18 mouse cellular contexts compared by ENCODE assay signal in the genomic region with DNA sequence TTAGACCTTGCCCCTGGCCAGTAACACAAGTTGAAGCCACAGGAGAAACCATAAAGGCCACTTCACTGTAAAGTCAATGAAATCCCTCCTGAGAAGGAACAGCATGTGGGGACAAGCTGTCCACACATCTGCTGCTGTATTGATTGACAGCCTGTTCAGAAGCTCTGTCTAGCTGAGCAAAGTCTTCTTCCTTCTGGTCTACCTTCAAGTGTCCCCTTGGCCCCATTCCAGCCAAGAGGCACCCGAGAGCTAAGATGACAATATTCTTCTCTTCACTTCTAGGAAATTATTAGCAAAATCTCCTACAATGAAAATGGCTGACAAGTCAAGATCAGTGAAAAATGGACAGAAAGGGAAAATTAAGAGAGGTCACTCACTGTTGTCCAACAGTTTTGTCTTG.
A peak's percentile ranks its signal among the peaks of the same experiment; 100 is the strongest.
DNase-seq lines count a peak whose midpoint lies in the region; ATAC-seq lines count a peak whose summit lies in the region.
"Had no signal": no experiment of that assay in that cellular context is flagged by ENCODE, and none has a peak within 500 bp of the region (broad histone marks: within the 10 kb centered on the region; RNA-seq: fewer than 3 reads in every experiment).

No protein-coding gene starts in this region.

- peak; percentile 13 for DNase-seq in forebrain, embryonic 14.5 days (ENCODE audit: low spot score)
- DNase-seq in forebrain, embryonic 11.5 days (ENCODE audit: low spot score): no peak
- peak; percentile 44 for DNase-seq in left cerebral cortex, postnatal 4 days
- DNase-seq in left cerebral cortex, adult 11 months (ENCODE audit: low spot score): no peak
- peak; percentile 12 for DNase-seq in embryo, embryonic 10.5 days (ENCODE audit: low spot score)
- DNase-seq in mesoderm, embryonic 11.5 days (ENCODE audit: low read depth, low spot score): peak; percentile 12
- DNase-seq in urinary bladder, postnatal 4 days (ENCODE audit: low spot score in 2 of 2): no peak
- DNase-seq: adrenal gland, adult 2 months; adrenal gland, postnatal 25 days; cerebellum, adult 2 months; gastrocnemius, postnatal 36 days; heart, adult 11 months; heart, postnatal 36 days; kidney, adult 11 months had no signal

- H3K4me3 ChIP-seq in forebrain, embryonic 14.5 days (ENCODE audit: low read depth, low read length): no peak overlapping the region
- no peak overlapping the region for H3K4me3 ChIP-seq in forebrain, embryonic 11.5 days (ENCODE audit: low read depth, low read length)
- H3K4me3 ChIP-seq: embryonic facial prominence, embryonic 10.5 days; forebrain, embryonic 15.5 days; heart, embryonic 13.5 days; hindbrain, embryonic 15.5 days had no signal

- H3K27ac ChIP-seq in forebrain, embryonic 14.5 days (ENCODE audit: low read depth, low read length): no peak overlapping the region
- no peak overlapping the region for H3K27ac ChIP-seq in forebrain, embryonic 11.5 days (ENCODE audit: low read depth, low read length)
- H3K27ac ChIP-seq: embryonic facial prominence, embryonic 10.5 days; forebrain, embryonic 15.5 days; heart, embryonic 13.5 days; hindbrain, embryonic 15.5 days had no signal

- 79% methylated on average over 1 of the region's 1 CpGs for WGBS in forebrain, embryonic 14.5 days
- 88% methylated on average over 1 of the region's 1 CpGs for WGBS in forebrain, embryonic 11.5 days

- no peak for ATAC-seq in forebrain, embryonic 14.5 days
- no peak for ATAC-seq in forebrain, embryonic 11.5 days (replicated peaks; ENCODE audit: low FRiP score)
- ATAC-seq: forebrain, embryonic 15.5 days had no signal

- H3K9me3 ChIP-seq in forebrain, embryonic 14.5 days (replicated peaks; ENCODE audit: control insufficient read depth, low read length): no peaks in the 10 kb centered on the region
- no peaks in the 10 kb centered on the region for H3K9me3 ChIP-seq in forebrain, embryonic 11.5 days (ENCODE audit: control insufficient read depth, low read length)
- H3K9me3 ChIP-seq: embryonic facial prominence, embryonic 10.5 days; forebrain, embryonic 15.5 days; heart, embryonic 13.5 days; hindbrain, embryonic 15.5 days had no signal

- H3K27me3 ChIP-seq in forebrain, embryonic 14.5 days (replicated peaks; ENCODE audit: control insufficient read depth, insufficient read depth, low read length): no peaks in the 10 kb centered on the region
- H3K27me3 ChIP-seq in forebrain, embryonic 11.5 days (ENCODE audit: control insufficient read depth, insufficient read depth, low read length): no peaks in the 10 kb centered on the region
- H3K27me3 ChIP-seq: forebrain, embryonic 15.5 days; heart, embryonic 13.5 days; hindbrain, embryonic 15.5 days had no signal

- no peaks in the 10 kb centered on the region for H3K36me3 ChIP-seq in forebrain, embryonic 14.5 days (ENCODE audit: control insufficient read depth, insufficient read depth, low read length)
- H3K36me3 ChIP-seq in forebrain, embryonic 11.5 days (ENCODE audit: control insufficient read depth, insufficient read depth, low read length): no peaks in the 10 kb centered on the region
- H3K36me3 ChIP-seq: embryonic facial prominence, embryonic 10.5 days; forebrain, embryonic 15.5 days; heart, embryonic 13.5 days; hindbrain, embryonic 15.5 days had no signal

- no peak overlapping the region for H3K9ac ChIP-seq in forebrain, embryonic 14.5 days (ENCODE audit: low read length)
- H3K9ac ChIP-seq in forebrain, embryonic 11.5 days (ENCODE audit: low read length): no peak overlapping the region
- H3K9ac ChIP-seq: forebrain, embryonic 15.5 days; heart, embryonic 13.5 days; hindbrain, embryonic 15.5 days had no signal

- intact Hi-C loops in left cerebral cortex, postnatal 4 days (cut with DNase I): no loop called here

- H3K4me2 ChIP-seq in forebrain, embryonic 14.5 days (ENCODE audit: low read length): no peak overlapping the region
- H3K4me2 ChIP-seq in forebrain, embryonic 11.5 days (ENCODE audit: low read depth, low read length, severe bottlenecking): no peak overlapping the region
- H3K4me2 ChIP-seq: forebrain, embryonic 15.5 days; heart, embryonic 13.5 days; hindbrain, embryonic 15.5 days had no signal

- H3K4me1 ChIP-seq in forebrain, embryonic 14.5 days (ENCODE audit: control insufficient read depth, insufficient read depth, low read length): no peaks in the 10 kb centered on the region
- no peaks in the 10 kb centered on the region for H3K4me1 ChIP-seq in forebrain, embryonic 11.5 days (replicated peaks; ENCODE audit: control insufficient read depth, insufficient read depth, low read length)
- H3K4me1 ChIP-seq: embryonic facial prominence, embryonic 10.5 days; forebrain, embryonic 15.5 days; heart, embryonic 13.5 days had no signal

Comparison
In these comparisons a context has a peak if more than half of its experiments do, and no peak if none do; other contexts are left out.
1. DNase-seq: peak in forebrain, embryonic 14.5 days (single experiment), left cerebral cortex, postnatal 4 days (single experiment), embryo, embryonic 10.5 days (single experiment) and mesoderm, embryonic 11.5 days (single experiment); none in forebrain, embryonic 11.5 days (single experiment), left cerebral cortex, adult 11 months (single experiment) and urinary bladder, postnatal 4 days (0 of 2).